Mouse (Mus musculus) embryo, embryonic 11 days (tissue): ENCODE data around the gene Myom1.

Experiments
- DNase-seq: peaks from one replicate; pipeline ENCODE4 v3.0.0-alpha.2; 2015

Myom1 gene

GRCm38 (mm10) chr17:71062870-71063602 lies 60.6 kb downstream of the Myom1 start:
- no peak for DNase-seq

GRCm38 (mm10) chr17:71064463-71065014 lies 62.1 kb downstream of the Myom1 start:
- DNase-seq, result peak; percentile 69

- no peak for DNase-seq
Measured at GRCm38 (mm10) chr17:71065127-71065526, 62.7 kb downstream of the Myom1 start.

GRCm38 (mm10) chr17:71069176-71069575 lies 66.7 kb downstream of the Myom1 start:
- no peak for DNase-seq

- DNase-seq, result no peak
Measured at GRCm38 (mm10) chr17:71071958-71072357, 69.5 kb downstream of the Myom1 start.

GRCm38 (mm10) chr17:71074386-71074785 lies 72.0 kb downstream of the Myom1 start:
- DNase-seq, result no peak

- DNase-seq, result no peak
Measured at GRCm38 (mm10) chr17:71081986-71082385, 79.6 kb downstream of the Myom1 start.

DNA sequence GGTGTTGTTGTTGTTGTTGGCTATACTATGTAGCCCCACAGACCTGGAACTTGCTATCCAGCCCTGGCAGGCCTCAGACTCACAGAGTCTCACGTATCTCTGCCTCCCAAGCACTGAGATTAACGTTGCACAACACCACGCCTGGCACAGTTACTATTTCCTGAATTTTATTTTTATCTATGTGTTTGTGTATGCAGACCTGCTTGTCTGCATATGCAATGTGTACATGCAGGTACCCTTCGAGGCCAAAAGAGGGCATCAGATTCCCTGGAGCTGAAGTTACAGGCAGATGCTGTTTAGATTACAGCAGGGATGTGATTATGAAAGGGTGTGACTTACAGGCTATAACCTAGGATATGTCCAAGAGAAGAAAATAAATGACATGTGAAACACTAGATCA lies 84.5 kb downstream of the Myom1 start:
- peak; percentile 20 for DNase-seq

- no peak for DNase-seq
Measured at GRCm38 (mm10) chr17:71087396-71088153, 85.1 kb downstream of the Myom1 start.

DNA sequence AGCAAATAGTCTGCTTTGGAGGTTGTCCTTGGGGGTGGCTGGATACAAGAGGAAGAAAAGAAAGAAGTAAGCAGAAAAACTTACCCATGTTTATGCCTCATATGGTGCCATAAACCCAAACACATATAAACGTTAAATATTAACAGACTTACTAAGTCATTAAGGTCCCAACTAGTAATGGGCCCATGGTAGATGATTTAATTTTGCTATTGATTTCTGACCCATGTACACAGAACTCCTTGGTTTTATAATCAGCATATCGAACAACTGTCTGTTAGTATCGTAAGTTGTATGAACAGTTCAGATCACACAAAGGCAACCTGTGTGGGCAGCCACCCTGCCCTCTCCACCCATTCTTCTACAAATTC lies 85.7 kb downstream of the Myom1 start:
- DNase-seq, result no peak

GRCm38 (mm10) chr17:71088991-71089434 lies 86.6 kb downstream of the Myom1 start:
- no peak for DNase-seq

DNA sequence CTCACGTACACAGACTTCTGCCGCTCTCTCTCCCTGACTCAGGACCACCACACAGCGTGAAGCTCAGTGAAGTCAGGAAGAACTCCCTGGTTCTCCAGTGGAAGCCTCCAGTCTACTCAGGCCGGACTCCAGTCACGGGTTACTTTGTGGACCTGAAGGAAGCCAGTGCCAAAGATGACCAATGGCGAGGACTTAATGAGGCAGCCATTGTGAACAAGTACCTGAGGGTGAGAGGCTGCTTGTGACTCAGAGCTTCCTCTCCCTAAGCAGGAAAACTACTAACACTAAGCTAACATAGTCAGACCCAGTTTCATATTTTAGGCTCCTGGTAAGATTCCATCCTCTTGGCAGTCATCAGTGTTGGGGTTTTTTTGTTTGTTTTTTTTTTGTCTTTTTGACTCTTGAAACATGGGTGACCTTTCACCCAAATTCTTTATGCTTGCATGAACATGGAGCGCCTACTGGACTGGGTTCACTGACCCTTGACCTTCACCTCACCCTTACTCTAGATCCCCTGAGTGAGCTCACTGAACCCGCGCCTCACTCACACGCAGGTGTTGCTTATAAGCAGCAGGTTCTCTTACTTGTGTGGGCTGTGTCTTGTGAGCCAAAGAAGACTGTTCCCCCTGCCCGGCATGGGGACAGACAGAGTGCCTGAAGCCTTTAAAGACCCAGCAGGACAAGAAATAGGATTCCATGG lies 87.5 kb downstream of the Myom1 start:
- no peak for DNase-seq

GRCm38 (mm10) chr17:71091024-71091423 lies 88.6 kb downstream of the Myom1 start:
- no peak for DNase-seq

DNA sequence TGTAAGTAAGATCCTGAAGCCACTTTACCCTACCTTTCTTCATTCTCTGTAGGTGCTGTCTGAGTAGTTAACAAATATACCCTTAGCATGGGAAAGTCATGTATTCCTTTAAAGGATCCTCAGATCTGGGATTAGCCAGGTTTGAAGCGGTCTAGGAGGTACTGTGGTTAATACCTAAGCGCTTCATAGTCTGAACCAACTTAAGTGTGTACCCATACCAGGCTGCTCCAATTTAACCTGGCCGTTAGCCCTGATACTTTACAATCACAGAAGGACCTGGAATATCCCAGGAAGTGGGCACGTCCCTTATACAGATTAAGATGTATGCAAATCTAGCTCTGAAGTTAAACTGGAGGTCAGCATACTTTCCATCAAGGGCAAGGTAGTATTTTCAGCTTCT lies 89.9 kb downstream of the Myom1 start:
- DNase-seq, result no peak

DNA sequence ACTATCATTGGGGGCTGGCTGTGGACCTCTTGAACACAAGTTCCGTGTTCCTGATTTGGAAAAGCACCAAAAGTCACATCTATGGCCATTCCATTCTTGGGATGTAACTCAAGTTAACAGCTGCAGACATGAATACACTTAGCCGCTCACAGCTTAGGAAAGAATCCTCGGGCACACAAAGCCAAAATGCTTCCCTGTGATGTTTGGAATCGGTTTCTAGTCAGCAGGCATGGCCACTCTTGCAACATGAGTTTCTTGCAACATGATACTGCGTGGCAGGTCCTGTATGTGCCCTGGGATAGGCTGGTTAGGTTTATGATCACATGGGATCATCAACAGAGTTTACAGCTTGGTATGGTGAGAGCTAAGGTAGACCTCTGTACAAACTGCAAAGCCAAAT lies 91.4 kb downstream of the Myom1 start:
- DNase-seq, result no peak

DNA sequence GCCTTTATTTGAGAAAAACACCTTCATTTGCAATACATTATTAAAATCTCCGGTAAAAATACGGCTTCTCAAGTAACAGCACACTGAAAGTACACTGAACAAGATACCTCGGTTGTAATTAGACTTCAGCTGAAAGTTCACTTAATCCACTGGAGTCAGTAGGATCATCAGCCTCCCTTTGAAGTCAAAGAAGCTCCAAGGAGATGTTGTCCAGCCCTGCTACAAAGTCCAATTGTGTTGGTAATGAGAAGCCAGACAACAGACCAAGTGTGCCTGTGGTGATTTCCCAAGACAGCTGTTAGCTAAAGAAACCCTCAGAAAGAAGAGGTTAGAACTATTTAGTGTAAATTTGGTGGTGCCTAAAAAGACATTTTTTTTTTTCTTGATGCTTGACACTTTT lies 92.0 kb downstream of the Myom1 start:
- no peak for DNase-seq

DNA sequence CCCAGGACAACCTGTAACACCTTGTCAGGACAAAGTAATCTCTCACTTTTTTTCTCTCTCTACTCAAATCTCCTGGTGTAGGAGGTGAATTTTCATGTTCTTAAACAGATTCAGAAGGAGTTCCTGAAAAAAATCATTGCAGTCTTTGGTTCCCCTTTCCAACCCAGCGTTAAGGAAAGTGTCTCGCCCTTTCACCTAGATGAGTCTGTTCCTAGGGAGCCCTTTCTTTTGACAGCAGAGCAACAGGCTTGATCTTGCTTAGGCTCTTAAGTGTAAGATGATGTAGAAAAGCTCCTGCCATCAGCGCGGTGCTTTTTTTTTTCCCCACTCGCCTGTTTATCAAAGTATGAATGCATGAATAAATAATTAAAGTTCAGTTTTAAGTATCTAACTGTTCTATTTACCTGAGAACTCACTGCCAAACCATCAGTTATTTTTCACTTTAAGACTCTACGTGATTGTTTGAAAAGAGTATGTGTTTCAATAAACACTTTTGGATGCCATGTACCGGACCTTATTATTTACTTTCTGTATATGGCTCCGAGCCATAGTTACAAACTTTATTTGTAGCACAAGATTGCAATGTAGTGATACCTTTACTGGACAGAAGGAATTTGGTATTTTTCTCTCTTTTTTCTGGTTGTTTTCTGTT lies 94.2 kb downstream of the Myom1 start:
- no peak for DNase-seq

DNA sequence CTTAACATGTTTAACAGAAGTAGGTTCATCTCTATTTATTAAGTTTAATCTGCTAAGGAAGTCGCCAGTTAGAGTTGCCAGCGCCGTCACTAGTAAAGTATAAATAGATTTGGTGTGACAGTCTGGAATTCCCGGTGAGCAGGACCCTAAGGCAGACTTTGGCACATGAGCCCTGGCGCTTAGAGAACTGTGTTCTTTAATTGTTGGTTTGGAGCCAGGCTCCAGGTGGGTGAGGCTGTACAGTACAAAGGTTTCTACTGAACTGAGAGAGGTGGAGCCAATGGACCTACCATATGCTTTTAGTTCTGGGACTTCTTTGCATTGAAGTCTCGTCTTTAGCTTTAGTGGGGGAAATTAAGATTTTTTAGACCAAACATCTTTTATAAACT lies 94.8 kb downstream of the Myom1 start:
- DNase-seq, result no peak

- no peak for DNase-seq
Measured at GRCm38 (mm10) chr17:71098606-71099005, 96.2 kb downstream of the Myom1 start.

DNA sequence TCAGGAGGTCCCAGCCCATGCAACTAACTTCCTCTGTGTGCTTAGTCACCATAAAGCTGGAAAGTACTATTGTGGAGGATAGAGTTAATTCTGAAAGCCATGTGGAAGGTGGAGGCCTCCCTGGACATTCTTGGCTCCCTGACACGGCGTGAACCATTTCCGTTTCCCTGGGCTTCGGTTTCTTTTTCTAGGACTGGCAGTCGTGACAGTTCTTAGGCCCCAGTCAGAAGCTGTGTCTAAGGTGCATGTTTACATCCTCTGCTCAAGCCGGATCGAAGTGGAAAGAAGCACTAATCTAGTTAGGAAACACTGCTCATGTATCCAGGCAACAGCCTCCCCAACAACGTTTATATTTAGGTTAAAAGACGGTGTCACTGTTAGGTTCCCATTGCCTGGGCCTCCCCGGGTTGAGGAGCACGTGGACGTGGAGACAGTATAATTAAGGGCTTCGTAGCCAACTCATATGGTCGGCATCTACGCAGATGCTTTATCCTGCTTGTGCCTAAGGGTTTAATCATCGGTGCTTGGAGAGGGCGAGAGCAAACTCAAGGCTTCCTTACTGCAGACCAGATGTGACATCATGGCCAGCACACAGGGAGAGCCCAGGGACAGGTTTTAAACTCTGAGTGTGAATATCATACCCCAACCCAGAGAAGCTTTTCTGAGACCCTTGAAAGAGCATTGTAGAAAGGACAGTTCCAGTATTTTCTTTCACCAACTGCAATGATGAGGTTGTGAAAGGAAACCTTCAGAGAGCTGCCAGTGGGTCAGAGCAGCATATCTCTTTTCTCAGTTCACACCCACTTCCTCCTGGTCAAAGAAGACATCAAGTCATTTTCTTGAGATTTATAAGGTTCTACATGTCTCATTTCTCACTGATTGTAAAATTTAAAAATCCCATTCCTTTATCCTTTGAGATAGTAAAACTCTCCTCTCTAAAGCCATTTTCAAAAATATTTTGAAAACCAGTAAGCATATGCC lies 100.4 kb downstream of the Myom1 start:
- DNase-seq, result peak; percentile 24

DNA sequence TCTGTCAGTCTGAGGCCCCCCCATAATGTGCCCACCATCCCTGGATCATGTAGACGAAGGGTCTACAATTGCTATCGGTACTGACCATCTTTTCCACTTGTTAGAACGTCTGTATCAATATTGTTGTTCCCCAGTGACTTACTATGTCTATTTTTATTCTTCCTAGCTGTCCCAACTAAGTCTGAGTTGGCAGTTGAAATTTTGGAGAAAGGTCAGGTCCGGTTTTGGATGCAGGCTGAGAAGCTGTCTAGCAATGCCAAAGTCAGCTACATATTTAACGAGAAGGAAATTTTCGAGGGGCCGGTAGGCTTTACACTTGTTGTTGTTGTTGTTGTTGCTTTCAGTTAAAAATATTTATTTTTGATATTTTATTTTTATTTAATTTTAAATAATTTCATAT lies 102.9 kb downstream of the Myom1 start:
- no peak for DNase-seq

DNA sequence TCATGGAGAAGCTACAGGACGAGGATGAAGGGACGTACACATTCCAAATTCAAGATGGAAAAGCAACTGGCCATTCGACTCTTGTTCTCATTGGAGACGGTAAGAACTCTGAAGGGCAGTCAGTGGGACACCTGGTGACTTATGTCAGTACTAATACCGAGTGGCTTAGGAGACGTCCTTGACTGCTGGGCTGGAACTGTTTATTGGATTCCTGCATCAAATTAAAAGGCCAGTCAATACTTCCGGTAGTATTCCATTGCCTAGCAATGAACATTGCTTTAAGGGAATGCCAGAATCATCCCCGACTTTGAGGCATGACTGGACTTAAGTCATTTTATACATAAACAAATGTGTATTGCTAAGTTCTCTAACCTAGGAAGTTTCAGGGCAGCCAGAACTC lies 103.8 kb downstream of the Myom1 start:
- no peak for DNase-seq
